Mouse (Mus musculus) neural tube, embryonic 15.5 days (tissue): ENCODE measurements around the gene Gm45521. TPM values are rescaled to one million over a fixed set of nuclear protein-coding genes. Genes with fewer than 3 reads are reported as not detected.

ENCODE experiments used
- ATAC-seq: fragments of 200-750 bp; cut with Nextera tagmentation; 2 replicates; pipeline ENCODE4 v1.8.0; 2017; ENCODE audit warnings: mild to moderate bottlenecking, moderate TSS enrichment, moderate library complexity; ENCODE audit not compliant: low FRiP score
- H3K27ac ChIP-seq: fragments of 300-500 bp; sonication (generic); replicated peaks from 2 replicates; pipeline ENCODE4 v1.5.1; 2015; ENCODE audit warnings: mild to moderate bottlenecking, inconsistent platforms
- H3K27me3 ChIP-seq: fragments of 300-500 bp; sonication (generic); replicated peaks from 2 replicates; pipeline ENCODE4 v1.6.1; 2015; ENCODE audit warnings: inconsistent platforms
- H3K36me3 ChIP-seq: fragments of 300-500 bp; sonication (generic); 2 replicates; pipeline ENCODE4 v1.6.1; 2015; ENCODE audit warnings: inconsistent platforms
- H3K4me1 ChIP-seq: fragments of 300-500 bp; sonication (generic); 2 replicates; pipeline ENCODE4 v1.6.1; 2015; ENCODE audit warnings: inconsistent platforms
- H3K4me2 ChIP-seq: fragments of 300-500 bp; sonication (generic); 2 replicates; pipeline ENCODE4 v1.6.1; 2015; ENCODE audit warnings: inconsistent platforms, mild to moderate bottlenecking, moderate library complexity
- H3K4me3 ChIP-seq: fragments of 300-500 bp; sonication (generic); replicated peaks from 2 replicates; pipeline ENCODE4 v1.5.1; 2015; ENCODE audit warnings: mild to moderate bottlenecking, inconsistent platforms
- H3K9ac ChIP-seq: fragments of 300-500 bp; sonication (generic); replicated peaks from 2 replicates; pipeline ENCODE4 v1.6.1; 2015; ENCODE audit warnings: mild to moderate bottlenecking, inconsistent platforms
- H3K9me3 ChIP-seq: fragments of 300-500 bp; sonication (generic); replicated peaks from 2 replicates; pipeline ENCODE4 v1.6.1; 2016; ENCODE audit warnings: inconsistent platforms
- WGBS: fragments of 180-500 bp; shearing (Covaris S2); methylation state at CpG from one replicate; pipeline ENCODE4 v1.1.7; 2015; ENCODE audit warnings: mixed read lengths; 5-methylcytosine and 5-hydroxymethylcytosine counted together
- polyA plus RNA-seq: library from polyadenylated mRNA; unstranded; fragments of >200 nt; fragmentation: Nextera tagmentation; extraction: Ambion mirVana; gene quantifications from 2 replicates; pipeline ENCODE4 v1.2.1, GENCODE M21; 2015

Gene Gm45521
- polyA plus RNA-seq, 1 experiment from 2014 or later = not detected

DNA sequence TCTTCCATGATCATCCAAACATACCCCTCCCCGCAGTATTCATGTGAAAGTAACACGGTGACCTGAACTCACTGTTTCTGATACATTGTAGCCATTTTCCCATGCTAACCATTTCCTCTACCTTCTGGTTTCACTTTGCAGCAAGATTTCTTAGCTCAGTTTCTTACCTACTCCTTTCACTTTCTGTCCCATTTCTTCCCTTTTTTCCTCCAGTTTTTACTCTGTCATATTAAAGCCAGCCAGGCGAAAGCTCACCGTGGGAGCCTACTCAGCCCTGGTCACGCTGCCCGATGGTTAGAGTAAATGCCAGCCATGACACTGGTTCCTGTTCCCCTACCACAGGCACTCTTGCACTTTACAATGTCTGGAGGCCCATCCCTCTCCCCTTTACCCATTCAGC, 29.8 kb downstream of the Gm45521 start:
- no peaks in the 10 kb centered on the region for H3K4me1 ChIP-seq

DNA sequence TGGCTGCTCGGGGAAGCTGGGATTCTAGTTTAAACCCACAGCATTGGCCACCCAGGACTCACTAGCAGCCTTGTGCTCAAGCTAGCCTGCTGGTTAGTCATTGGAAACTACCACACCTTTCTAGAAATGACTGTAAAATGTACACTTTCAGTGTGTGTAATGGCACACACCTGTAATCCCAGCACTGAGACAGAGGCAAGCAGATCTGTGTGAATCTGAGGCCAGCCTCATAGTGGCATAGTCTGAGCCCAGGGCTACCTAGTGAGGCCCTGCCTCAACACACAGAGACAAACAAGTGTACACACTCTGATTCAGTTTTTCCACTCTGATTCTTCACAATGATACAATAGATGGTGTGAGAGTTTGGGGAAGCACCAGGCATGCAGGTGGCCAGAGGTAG, 32.3 kb downstream of the Gm45521 start:
- Histone ChIP-seq H3K4me1 (no peaks in the 10 kb centered on the region), H3K4me2 (no peak overlapping the region), H3K9me3 (no peaks in the 10 kb centered on the region), H3K36me3 (no peaks in the 10 kb centered on the region), H3K4me3 (no peak overlapping the region), H3K9ac (no peak overlapping the region), H3K27ac (no peak overlapping the region), H3K27me3 (no peaks in the 10 kb centered on the region)
- 60% methylated on average over 1 of the region's 1 CpGs for WGBS
- no peak for ATAC-seq

More for the DNA sequence above, 29.8 kb downstream of the Gm45521 start:
- no peak for ATAC-seq
- Histone ChIP-seq H3K27ac (no peak overlapping the region), H3K27me3 (no peaks in the 10 kb centered on the region), H3K36me3 (no peaks in the 10 kb centered on the region), H3K4me2 (no peak overlapping the region), H3K9me3 (no peaks in the 10 kb centered on the region), H3K9ac (no peak overlapping the region), H3K4me3 (no peak overlapping the region)
- WGBS = 94% methylated on average over 6 of the region's 6 CpGs

DNA sequence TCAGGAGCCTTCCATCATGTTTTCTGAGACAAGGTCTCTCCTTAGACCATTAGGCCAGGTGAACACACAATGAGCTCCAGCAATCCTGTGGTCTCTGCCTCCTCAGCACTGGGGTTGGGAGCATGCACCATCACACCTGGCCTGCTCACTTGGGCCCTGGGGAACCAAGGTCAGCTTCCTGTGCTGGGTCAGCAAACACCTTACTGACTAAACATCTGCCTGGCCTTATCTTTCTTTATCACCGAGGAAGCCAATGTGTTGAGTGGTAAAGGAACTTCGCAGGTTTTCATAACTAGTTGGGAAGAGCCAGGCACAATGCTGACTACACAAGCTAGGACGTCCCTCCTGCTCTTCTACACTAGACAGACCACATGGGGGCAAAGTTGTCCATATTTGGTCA, 32.9 kb downstream of the Gm45521 start:
- ATAC-seq = no peak
- no peaks in the 10 kb centered on the region for H3K27me3 ChIP-seq
- H3K4me3 ChIP-seq = no peak overlapping the region
- H3K36me3 ChIP-seq = no peaks in the 10 kb centered on the region
- H3K9me3 ChIP-seq = no peaks in the 10 kb centered on the region
- no peak overlapping the region for H3K27ac ChIP-seq
- no peaks in the 10 kb centered on the region for H3K4me1 ChIP-seq
- no peak overlapping the region for H3K9ac ChIP-seq
- WGBS = 79% methylated on average over 3 of the region's 3 CpGs
- H3K4me2 ChIP-seq = no peak overlapping the region

DNA sequence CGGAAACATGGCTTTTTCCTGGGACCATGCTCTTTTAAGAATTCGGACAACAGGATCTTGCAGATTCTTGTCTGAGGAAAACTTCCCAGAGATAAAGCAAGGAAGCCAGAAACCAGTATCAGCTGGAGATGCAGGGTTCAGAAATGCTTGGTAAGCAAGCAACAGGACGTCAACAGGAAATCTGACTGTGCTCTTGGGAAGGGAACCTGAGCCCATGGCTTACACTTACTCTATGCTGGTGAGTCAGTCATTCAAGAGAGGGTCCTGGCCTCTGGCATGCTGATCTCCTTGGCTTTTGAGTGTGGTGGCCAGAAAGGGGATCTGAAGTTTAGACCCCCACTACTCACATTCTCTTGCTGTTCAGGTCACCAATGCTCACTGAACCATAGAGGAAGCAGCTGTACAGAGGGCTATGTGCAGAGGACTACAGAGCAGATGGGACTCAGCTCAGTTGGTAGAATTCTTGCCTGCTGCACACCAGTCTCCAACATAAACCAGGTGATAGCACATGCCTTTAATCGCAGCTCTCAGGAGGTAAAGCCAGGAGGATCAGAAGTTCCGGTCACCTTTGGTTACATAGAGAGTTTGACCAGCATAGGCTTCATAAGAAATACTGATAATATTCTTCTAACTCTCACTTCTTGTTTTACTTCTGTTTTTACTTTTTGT, 34.2 kb downstream of the Gm45521 start:
- no peak overlapping the region for H3K4me2 ChIP-seq
- no peak overlapping the region for H3K4me3 ChIP-seq
- no peak for ATAC-seq
- no peak overlapping the region for H3K27ac ChIP-seq
- no peak overlapping the region for H3K9ac ChIP-seq
- no peaks in the 10 kb centered on the region for H3K36me3 ChIP-seq
- H3K4me1 ChIP-seq = no peaks in the 10 kb centered on the region
- 88% methylated on average over 5 of the region's 5 CpGs for WGBS
- no peaks in the 10 kb centered on the region for H3K27me3 ChIP-seq
- no peaks in the 10 kb centered on the region for H3K9me3 ChIP-seq

DNA sequence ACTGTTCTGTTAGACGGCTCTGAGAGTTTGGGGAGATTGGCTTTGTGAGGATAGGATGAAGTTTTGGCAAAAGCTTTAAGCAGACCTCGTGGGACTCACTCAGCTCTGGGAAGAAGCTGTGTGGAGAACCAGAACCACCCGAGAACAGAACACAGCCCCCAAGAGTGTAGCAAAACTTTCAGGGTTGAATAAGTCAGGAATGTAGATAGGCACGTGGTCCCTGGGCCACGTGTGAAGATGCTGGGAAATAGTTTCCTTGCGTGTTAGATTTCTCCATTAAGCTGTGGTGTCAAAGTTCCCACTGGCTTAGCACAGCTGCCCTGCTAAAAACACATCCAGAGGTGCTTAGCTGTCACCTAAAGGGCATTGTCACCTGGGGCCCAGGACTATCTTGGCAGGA, 35.1 kb downstream of the Gm45521 start:
- Histone ChIP-seq H3K9ac (no peak overlapping the region), H3K9me3 (no peaks in the 10 kb centered on the region), H3K4me2 (no peak overlapping the region), H3K27me3 (no peaks in the 10 kb centered on the region), H3K36me3 (no peaks in the 10 kb centered on the region), H3K4me3 (no peak overlapping the region), H3K27ac (no peak overlapping the region), H3K4me1 (peaks cover 4% of the 10 kb centered on the region; the same call in 1 of the 2 replicates)
- WGBS = 77% methylated on average over 6 of the region's 6 CpGs
- no peak for ATAC-seq

DNA sequence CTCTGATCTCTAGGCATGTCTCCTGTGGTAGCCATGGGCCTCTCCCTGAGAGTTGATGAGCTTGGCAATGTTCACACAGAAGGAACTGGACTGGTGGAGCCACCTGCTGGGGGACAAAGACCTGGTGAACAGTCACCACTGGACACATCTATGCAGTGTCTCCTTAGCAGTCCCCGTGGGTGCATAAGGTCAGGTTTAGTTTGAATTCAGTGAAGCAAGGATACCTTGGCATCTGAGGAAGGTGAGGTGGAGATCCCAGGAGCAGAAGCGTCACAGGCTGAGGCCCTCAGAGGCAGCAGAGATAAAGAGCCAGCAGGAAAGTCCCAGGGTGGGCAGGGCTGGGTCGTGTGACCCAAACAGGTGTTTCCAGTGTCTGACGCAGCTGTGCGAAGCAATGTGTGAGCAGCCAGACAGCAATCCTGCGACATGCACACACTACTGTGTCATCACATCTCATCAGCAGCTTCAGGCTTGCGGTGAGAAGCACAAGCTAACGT, 37.2 kb downstream of the Gm45521 start, which contains the start of gene Dnase1l3:
Gene Dnase1l3 (minus strand): TSS at position 303 of the 497 bp plus-strand sequence.
- no peak within 1 kb of the TSS for H3K4me2 ChIP-seq
- no peaks in the 10 kb centered on the region for H3K36me3 ChIP-seq
- H3K27ac ChIP-seq = no peak within 1 kb of the TSS
- peaks cover 5% of the 10 kb centered on the region for H3K27me3 ChIP-seq
- H3K9ac ChIP-seq = no peak within 1 kb of the TSS
- ATAC-seq = no peak
- H3K4me1 ChIP-seq = peaks cover 7% of the 10 kb centered on the region; the same call in 1 of the 2 replicates
- WGBS = 75% methylated on average over 8 of the region's 8 CpGs
- no peaks in the 10 kb centered on the region for H3K9me3 ChIP-seq
- H3K4me3 ChIP-seq = no peak within 1 kb of the TSS

DNA sequence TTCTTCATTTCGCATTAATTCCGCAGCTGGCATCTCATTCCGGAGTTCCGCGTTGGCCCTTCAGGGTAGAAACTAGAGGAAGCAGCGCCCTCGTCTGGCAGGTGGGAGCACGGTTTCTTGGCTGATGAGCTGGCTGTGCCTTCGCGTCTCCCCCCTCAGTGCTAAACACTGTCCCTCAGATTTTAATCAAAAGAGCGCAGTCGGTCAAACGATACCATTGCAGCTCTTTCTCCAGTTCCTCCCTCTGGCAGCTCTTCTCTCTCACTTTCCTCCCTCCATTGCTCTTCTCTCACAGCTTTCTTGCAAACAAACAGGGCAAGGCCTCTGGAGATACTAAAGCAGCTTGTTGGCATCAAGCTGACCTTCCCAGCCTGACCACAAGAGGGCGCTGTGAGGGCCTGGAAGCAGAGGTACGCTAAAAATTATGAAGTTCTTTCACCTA, 40.2 kb downstream of the Gm45521 start:
- Histone ChIP-seq H3K27me3 (peaks cover 23% of the 10 kb centered on the region), H3K36me3 (no peaks in the 10 kb centered on the region), H3K4me3 (peak overlapping the region; percentile 27), H3K9ac (peak overlapping the region; percentile 36; the same call in 1 of the 2 replicates), H3K9me3 (no peaks in the 10 kb centered on the region), H3K27ac (no peak overlapping the region), H3K4me1 (peaks cover 11% of the 10 kb centered on the region), H3K4me2 (peak overlapping the region; percentile 54)
- peak; percentile 76 for ATAC-seq
- 3% methylated on average over 15 of the region's 15 CpGs for WGBS

DNA sequence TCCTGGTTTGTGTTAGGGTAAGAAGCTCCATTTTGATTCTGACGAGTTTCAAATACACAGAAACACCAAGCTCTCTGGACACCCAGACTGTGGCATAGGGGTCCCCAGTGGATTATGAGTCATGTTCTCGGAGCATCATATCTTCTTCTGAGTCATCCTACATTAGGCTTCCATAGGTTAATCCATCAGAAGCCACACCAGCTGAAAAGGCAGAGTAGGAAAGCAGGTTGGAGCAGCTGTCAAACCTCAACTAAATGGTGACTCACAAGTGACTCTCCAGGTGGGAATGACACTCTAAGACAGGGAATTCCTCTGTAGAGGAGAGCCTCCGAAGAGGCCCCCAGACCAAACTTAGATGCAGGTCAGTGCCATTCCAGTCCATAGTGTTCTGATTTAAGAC, 41.9 kb downstream of the Gm45521 start:
- Histone ChIP-seq H3K9ac (no peak overlapping the region), H3K4me3 (no peak overlapping the region), H3K4me2 (no peak overlapping the region), H3K36me3 (no peaks in the 10 kb centered on the region), H3K9me3 (no peaks in the 10 kb centered on the region), H3K27me3 (peaks cover 23% of the 10 kb centered on the region), H3K4me1 (peaks cover 21% of the 10 kb centered on the region), H3K27ac (no peak overlapping the region)
- 92% methylated on average over 3 of the region's 3 CpGs for WGBS
- ATAC-seq = no peak

DNA sequence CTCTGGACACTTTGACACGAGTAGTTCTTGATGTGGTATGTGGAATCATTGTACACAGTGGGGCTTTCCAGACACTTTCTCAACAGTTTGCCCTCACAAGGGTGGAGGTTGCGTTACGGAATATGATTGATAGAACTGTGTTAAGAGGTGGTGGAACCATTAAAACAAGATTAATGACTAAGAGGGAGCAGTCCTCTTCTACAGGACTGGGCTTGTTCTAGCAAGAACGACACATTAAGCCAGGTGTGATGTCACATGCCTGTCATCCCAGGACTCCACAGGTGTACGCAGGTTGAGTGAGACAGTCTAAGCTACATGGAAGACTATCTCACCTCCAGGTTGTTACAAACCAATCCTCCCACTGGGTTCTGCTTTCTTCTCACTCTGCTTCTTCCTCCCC, 42.3 kb downstream of the Gm45521 start:
- Histone ChIP-seq H3K27ac (no peak overlapping the region), H3K9me3 (no peaks in the 10 kb centered on the region), H3K4me2 (no peak overlapping the region), H3K27me3 (peaks cover 23% of the 10 kb centered on the region), H3K4me1 (peaks cover 26% of the 10 kb centered on the region), H3K36me3 (no peaks in the 10 kb centered on the region), H3K9ac (no peak overlapping the region), H3K4me3 (no peak overlapping the region)
- WGBS = 88% methylated on average over 5 of the region's 5 CpGs
- no peak for ATAC-seq

DNA sequence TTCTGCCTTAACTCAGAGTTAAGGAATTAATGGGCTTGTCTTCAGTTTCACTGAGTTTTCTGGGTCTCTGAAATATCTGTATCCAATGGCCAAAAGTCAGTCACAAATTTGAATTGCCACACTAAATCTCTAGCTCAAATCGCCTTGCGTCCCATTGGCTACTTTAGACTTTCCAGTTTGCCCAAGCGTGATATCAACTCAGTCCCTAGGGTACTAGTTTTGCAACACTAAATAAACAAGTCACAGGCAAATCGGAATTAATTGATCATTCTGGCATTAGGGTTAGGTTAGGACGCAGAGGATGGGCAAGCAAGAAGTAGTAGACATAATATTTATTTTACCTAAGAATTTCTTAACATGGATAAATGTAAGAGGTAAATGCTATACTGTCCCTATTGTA, 43.2 kb downstream of the Gm45521 start:
- 87% methylated on average over 5 of the region's 5 CpGs for WGBS
- no peak overlapping the region for H3K4me3 ChIP-seq
- H3K27me3 ChIP-seq = peaks cover 23% of the 10 kb centered on the region
- no peaks in the 10 kb centered on the region for H3K36me3 ChIP-seq
- ATAC-seq = no peak
- H3K9ac ChIP-seq = no peak overlapping the region
- H3K27ac ChIP-seq = no peak overlapping the region
- H3K4me1 ChIP-seq = peaks cover 31% of the 10 kb centered on the region
- no peak overlapping the region for H3K4me2 ChIP-seq
- no peaks in the 10 kb centered on the region for H3K9me3 ChIP-seq

DNA sequence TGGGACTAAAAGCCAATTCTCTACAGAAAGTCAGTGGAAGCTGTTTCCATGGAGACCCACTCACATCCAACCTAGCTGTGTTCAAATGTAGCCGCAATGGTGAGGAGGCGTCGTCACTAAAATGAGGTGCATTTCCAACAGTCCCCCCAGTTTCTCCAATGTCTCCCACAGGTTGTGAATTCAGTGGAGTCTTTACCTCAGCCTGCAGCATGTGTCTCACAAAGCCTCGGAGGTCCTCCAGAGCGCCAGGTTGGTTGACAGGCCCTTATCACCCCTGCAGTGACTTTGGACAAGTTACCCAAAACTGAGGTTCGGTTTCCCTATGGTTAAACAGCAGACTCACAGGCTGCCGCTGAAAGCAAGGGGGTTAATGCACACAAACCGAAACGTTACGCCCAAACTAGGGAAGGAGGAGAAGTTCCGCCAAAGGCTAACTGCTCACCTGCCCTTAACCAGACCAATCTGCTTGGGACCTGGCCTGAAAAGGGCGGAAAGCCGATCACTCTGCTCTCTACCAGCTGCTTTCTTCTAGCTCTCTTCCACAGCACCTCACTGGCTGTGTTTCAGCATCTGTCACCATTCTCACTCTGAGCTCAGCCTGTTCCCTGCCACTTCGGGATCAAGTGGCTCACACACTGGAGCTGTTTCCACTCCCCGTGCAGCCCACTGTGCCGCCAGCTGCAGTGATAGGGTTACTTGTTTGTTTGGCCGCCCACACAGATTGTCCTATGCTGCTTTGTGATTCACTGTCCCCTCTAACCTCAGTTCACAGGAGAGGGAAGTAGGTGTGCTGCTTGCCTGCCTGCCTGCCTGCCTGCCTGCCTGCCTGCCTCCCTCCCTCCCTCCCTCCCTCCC, 44.0 kb downstream of the Gm45521 start:
- Histone ChIP-seq H3K4me3 (no peak overlapping the region), H3K9ac (no peak overlapping the region), H3K27me3 (peaks cover 23% of the 10 kb centered on the region), H3K4me1 (peaks cover 31% of the 10 kb centered on the region), H3K9me3 (no peaks in the 10 kb centered on the region), H3K36me3 (no peaks in the 10 kb centered on the region), H3K27ac (no peak overlapping the region), H3K4me2 (no peak overlapping the region)
- ATAC-seq = no peak
- WGBS = 28% methylated on average over 17 of the region's 17 CpGs
